Mouse (Mus musculus): ENCODE results near the gene Thbs4.

GRCm38 (mm10) chr13:92784311-92784710 is 10.3 kb downstream of the Thbs4 start:
- no peak for TF ChIP-seq CTCF (IDR thresholded peaks at IDR 0.05; ENCODE audit: low read depth, low read length)
- no peak for TF ChIP-seq POLR2A (IDR thresholded peaks at IDR 0.05; ENCODE audit: insufficient read depth, low read length)
